Mouse (Mus musculus) cerebellum, postnatal 4 days (tissue): Measurements from ENCODE around the gene Arpc2.

ENCODE experiments used
- DNase-seq, 2 experiments: peaks; one replicate each; pipeline ENCODE4 v3.0.0; 2022; ENCODE audit warnings: low spot score in 2 of 2, mixed read lengths in 1 of 2

The Arpc2 gene

DNA sequence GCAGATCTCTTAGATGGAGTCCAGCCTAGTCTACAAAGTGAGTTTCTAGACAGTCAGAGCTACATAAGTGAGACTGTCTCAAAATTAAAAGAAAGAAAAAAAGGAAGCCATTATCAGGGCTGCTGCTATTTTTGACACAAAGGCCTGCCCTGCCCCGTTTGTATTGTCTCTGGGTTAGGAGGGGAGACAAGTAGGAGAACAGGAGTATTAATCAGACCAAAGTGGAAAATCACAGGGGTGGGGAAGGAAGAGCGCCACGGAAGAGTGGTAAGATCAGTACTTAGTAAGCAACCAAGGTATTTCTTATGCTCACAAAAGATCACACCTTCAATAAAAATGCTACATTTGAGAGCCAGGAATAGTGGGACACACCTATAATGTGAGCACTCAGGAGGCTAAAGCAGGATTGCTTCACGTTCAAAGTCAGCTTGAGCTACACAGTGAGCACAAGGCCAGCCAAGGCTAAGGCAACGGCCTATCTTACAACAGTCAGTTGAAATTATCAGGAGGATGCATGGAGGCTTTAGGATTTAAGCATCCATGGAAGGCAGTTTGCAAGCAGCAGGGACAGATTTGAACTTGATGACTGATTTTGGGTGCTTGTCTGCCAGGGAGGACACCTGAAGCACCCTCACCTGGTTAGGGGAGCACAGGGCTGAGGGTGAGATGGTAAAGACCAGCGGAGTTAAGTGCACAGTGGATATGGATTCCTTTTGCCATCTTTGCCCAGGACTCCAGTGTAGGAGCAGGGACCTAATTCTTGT is 64.6 kb downstream of the Arpc2 start:
- DNase-seq, result no peak

- DNase-seq, result no peak
Measured at GRCm38 (mm10) chr1:74302229-74302628, 66.3 kb downstream of the Arpc2 start.

DNA sequence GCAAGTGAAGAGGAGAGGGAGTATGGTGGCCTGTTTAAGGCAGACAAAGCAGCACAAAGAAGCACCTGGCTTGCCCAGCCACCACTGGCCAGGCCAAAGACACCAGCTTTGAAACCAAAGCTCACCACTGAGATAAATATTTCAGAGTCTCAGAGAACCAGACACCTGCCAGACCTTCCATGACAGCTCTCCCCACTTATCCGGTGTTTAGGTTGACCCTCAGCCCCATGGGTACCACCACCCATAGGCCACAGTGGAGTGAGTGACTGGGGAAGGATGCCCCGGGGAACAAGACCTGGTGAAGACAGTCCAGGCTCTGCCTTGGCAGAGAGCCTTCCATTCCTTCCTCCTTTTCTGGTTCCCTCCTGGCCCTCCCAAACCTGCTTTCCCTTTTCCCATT is 67.0 kb downstream of the Arpc2 start:
- DNase-seq, result no peak

DNA sequence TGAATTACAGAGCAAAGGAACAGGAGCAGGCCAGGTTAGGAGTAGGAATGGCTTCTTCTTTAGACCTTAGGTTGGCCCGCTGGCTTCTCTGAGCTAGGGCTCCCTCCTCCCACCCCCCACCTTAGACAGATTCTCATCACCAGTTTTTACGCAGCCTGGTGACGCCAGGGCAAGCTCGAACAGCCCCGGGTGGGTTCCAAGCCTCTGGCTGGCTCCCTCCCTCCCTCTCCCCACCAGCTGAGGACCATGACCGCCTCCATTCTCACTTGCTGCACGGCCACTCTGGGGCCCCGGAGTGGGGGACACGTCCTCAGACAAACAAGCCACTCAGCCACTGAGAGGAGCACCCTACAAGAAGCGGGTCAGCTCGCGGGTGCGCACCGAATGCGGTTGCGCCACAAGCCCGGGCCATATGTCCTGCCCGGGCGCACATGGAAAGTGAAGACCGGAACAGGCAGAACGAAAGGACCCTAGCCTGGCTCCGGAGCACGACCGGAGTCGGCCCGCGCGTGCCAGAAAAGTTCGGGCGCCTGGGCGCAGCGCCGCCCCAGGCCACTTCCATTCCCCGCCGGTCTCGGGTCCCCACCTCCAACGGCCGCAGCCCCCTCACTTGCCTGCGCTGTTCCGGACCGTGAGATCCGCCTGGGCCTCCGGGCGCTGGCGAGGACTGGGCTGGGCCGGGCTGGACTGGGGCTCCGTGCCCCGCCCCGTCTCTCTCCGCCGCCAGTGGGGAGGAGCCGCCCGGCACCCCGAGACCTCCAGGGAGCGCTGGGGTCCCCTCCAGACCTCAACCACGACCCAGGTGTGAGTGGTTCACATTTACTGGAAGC is 67.8 kb downstream of the Arpc2 start:
- peak in 1 of 2 experiments; percentile 45 for DNase-seq

DNA sequence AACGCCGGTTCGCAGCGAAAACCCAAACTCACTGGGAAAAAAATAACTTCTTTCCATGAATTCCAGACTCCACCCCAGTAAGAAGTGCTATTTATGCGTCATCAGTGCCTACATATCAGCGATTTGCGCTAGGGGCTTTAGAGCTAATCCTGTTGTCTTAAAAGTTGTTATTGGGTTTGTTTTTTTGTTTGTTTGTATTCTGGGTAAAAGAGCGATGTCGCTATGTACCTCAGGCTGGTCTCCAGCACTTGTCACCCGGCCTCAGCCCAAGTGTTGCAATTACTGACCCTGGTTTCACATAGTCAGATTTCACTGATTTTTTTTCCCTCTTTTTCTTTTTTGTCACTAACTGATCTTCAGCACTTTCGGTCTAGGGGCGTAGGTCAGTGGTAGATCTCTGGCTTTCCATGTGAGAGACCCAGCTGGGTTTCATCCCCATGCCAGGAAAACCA is 68.5 kb downstream of the Arpc2 start:
- no peak for DNase-seq

GRCm38 (mm10) chr1:74304946-74305345 is 69.1 kb downstream of the Arpc2 start:
- no peak for DNase-seq

- DNase-seq, result no peak
Measured at GRCm38 (mm10) chr1:74305522-74305921, 69.6 kb downstream of the Arpc2 start, which contains the start of gene Tmbim1. Gene Tmbim1 (minus strand): TSS chr1:74305622.

GRCm38 (mm10) chr1:74307146-74307545 is 71.3 kb downstream of the Arpc2 start:
- DNase-seq, result no peak

DNA sequence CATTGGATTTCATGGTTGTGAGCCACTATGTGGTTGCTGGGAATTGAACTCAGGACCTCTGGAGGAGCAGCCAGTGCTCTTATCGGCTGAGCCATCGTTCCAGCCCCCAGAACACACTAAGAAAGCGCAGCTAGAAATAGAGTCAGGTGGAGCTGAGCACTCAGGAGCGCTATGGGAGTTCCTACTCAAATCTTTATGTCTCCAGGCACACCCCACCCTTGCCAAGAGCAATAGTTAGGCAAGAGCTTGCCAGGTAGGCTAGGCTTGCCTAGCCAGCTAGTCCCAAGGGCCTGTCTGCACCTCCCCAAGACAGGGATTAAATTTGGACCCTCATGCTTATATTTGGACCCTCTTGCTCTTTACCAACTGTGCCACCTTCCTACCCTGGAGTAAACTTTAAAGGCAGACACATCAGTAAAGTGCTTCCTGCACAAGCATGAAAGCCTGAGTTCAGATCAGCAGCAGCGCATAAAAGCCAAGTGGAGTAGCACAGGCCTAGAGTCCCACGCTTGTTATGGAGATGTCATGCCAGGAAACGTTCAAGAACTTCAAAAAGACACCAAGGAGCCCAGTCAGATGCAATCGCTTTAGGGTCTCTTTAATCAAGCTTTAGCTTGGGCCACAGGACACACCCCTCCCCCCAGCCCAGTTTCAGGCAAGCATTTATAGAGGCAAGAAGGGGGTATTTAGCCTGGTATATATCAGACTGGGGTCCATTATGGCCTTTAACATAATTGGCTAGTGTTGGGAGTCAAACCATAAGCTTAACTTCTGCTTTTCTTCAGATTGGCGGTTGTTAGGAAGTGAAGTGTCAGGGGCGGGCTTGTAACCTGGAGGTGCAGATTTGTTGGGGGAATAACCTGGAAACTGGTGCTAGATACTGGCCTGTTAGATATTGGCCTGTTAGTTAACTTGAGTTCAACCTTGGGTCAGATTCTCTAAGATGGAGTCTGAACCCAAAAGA is 72.4 kb downstream of the Arpc2 start:
- DNase-seq, result no peak

DNA sequence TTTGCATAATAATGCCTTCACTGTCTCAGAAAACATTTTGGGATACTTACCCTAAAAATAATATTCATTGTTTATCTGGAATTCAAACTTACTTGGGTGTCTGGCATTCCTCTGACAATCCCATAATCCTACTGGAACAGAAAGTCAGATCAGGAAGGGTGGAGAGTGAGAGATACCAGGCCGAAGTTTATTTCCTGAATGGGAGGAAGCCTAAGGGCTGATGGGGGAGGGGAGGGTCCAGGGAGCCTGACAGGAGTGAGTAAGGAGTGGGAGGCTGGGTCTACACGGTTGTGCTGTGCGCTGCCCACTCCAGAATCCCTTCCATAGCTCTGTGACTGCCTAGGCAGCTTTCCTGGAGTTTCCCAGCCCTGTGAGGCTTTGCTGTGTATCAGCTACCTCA is 73.9 kb downstream of the Arpc2 start:
- no peak for DNase-seq

- DNase-seq, result peak in 1 of 2 experiments; percentile 53
Measured at GRCm38 (mm10) chr1:74313049-74313692, 77.3 kb downstream of the Arpc2 start.

DNA sequence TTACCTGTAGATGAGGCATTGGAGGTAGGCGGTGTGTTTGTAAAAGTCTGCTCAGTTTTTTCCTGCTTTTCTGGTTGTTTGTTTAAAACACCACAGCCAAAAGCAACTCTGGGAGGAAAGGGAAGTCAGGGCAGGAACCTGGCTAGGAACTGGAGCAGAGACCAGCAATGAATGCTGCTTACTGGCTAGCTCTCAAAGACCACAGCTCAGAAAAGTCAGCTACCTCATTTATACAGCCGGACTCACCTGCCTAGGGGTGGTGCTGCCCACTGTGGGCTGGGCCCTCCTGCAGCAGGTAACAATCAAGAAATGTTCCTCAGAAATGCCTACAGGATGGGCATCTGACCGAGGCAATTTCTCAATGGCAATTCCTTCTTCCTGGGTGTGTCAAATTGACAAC is 78.9 kb downstream of the Arpc2 start:
- DNase-seq, result no peak

GRCm38 (mm10) chr1:74316114-74316827 is 80.4 kb downstream of the Arpc2 start:
- DNase-seq, result no peak
